Mouse (Mus musculus): ENCODE results near the gene Anapc16. TPM values are rescaled to one million over a fixed set of nuclear protein-coding genes. Genes with fewer than 3 reads are reported as not detected.

The Anapc16 gene
- total RNA-seq, 1 experiment: 54.5 TPM

GRCm38 (mm10) chr10:59957171-59958149 is 45.5 kb downstream of the Anapc16 start:
- DNase-seq (ENCODE audit: low read depth, low spot score): no peak
- H3K27ac ChIP-seq (ENCODE audit: insufficient read depth, low read depth, low read length, poor library complexity, severe bottlenecking): no peak overlapping the region

GRCm38 (mm10) chr10:59956681-59957080 is 46.3 kb downstream of the Anapc16 start:
- H3K9ac ChIP-seq (ENCODE audit: insufficient read depth, low read depth, low read length, poor library complexity, severe bottlenecking): no peak overlapping the region
- no peak overlapping the region for H3K27ac ChIP-seq (ENCODE audit: insufficient read depth, low read depth, low read length, poor library complexity, severe bottlenecking)
- in situ Hi-C loops (cut with MboI; ENCODE audit: low sequenced_read_pairs in 2 of 2, unreplicated experiment in 2 of 2): no loop called here
- no peak for DNase-seq (ENCODE audit: low read depth, low spot score)
- H3K9me3 ChIP-seq (ENCODE audit: control insufficient read depth, insufficient read depth, low read depth, low read length): no peaks in the 10 kb centered on the region
- no peak overlapping the region for H3K4me3 ChIP-seq (ENCODE audit: insufficient read depth in 1 of 2, low read depth in 1 of 2, low read length in 2 of 2, poor library complexity in 1 of 2, severe bottlenecking in 1 of 2)
- peaks cover 4 to 22% of the 10 kb centered on the region in 2 experiments; a peak in 3 of 4 replicates for H3K4me1 ChIP-seq (ENCODE audit: control insufficient read depth in 2 of 2, insufficient read depth in 2 of 2, low read length in 2 of 2, poor library complexity in 1 of 2)
- H3K36me3 ChIP-seq (ENCODE audit: control insufficient read depth, insufficient read depth, low read length, poor library complexity, severe bottlenecking): no peaks in the 10 kb centered on the region
- TF ChIP-seq ZNF384 (IDR thresholded peaks at IDR 0.05; ENCODE audit: low read depth, low read length): no peak
- no peak for TF ChIP-seq HCFC1 (IDR thresholded peaks at IDR 0.05; ENCODE audit: borderline replicate concordance, insufficient read depth, low read length)
- no peak for TF ChIP-seq CHD2 (IDR thresholded peaks at IDR 0.05; ENCODE audit: low read depth, low read length)
- TF ChIP-seq MAFK (IDR thresholded peaks at IDR 0.05; ENCODE audit: insufficient read depth, low read depth, low read length): no peak
- no peak for TF ChIP-seq ZC3H11A (IDR thresholded peaks at IDR 0.05; ENCODE audit: borderline replicate concordance, low read depth, low read length)

More at GRCm38 (mm10) chr10:59957171-59958149, 45.5 kb downstream of the Anapc16 start:
- Histone ChIP-seq H3K9me3 (ENCODE audit: control insufficient read depth, insufficient read depth, low read depth, low read length) (no peaks in the 10 kb centered on the region), H3K4me3 (ENCODE audit: insufficient read depth in 1 of 2, low read depth in 1 of 2, low read length in 2 of 2, poor library complexity in 1 of 2, severe bottlenecking in 1 of 2) (peak overlapping the region; percentile 1 to 11; a peak in 2 of 4 replicates), H3K36me3 (ENCODE audit: control insufficient read depth, insufficient read depth, low read length, poor library complexity, severe bottlenecking) (no peaks in the 10 kb centered on the region), H3K4me1 (ENCODE audit: control insufficient read depth in 2 of 2, insufficient read depth in 2 of 2, low read length in 2 of 2, poor library complexity in 1 of 2) (peaks cover 4 to 22% of the 10 kb centered on the region in 2 experiments; a peak in 3 of 4 replicates), H3K9ac (ENCODE audit: insufficient read depth, low read depth, low read length, poor library complexity, severe bottlenecking) (no peak overlapping the region)
- in situ Hi-C loops (cut with MboI; ENCODE audit: low sequenced_read_pairs in 2 of 2, unreplicated experiment in 2 of 2): no loop called here
- no peak for TF ChIP-seq ZC3H11A (IDR thresholded peaks at IDR 0.05; ENCODE audit: borderline replicate concordance, low read depth, low read length)
- no peak for TF ChIP-seq CHD2 (IDR thresholded peaks at IDR 0.05; ENCODE audit: low read depth, low read length)
- TF ChIP-seq MAFK (IDR thresholded peaks at IDR 0.05; ENCODE audit: insufficient read depth, low read depth, low read length): no peak
- TF ChIP-seq HCFC1 (IDR thresholded peaks at IDR 0.05; ENCODE audit: borderline replicate concordance, insufficient read depth, low read length): no peak
- TF ChIP-seq ZNF384 (IDR thresholded peaks at IDR 0.05; ENCODE audit: low read depth, low read length): no peak

GRCm38 (mm10) chr10:59953564-59954039 is 49.3 kb downstream of the Anapc16 start:
- Histone ChIP-seq H3K36me3 (ENCODE audit: control insufficient read depth, insufficient read depth, low read length, poor library complexity, severe bottlenecking) (peaks cover 12% of the 10 kb centered on the region), H3K4me3 (ENCODE audit: insufficient read depth in 1 of 2, low read depth in 1 of 2, low read length in 2 of 2, poor library complexity in 1 of 2, severe bottlenecking in 1 of 2) (no peak overlapping the region), H3K9ac (ENCODE audit: insufficient read depth, low read depth, low read length, poor library complexity, severe bottlenecking) (no peak overlapping the region), H3K9me3 (ENCODE audit: control insufficient read depth, insufficient read depth, low read depth, low read length) (no peaks in the 10 kb centered on the region), H3K4me1 (ENCODE audit: control insufficient read depth in 2 of 2, insufficient read depth in 2 of 2, low read length in 2 of 2, poor library complexity in 1 of 2) (peaks cover 4 to 17% of the 10 kb centered on the region in 2 experiments; a peak in 3 of 4 replicates), H3K27ac (ENCODE audit: insufficient read depth, low read depth, low read length, poor library complexity, severe bottlenecking) (no peak overlapping the region)
- TF ChIP-seq ZC3H11A (IDR thresholded peaks at IDR 0.05; ENCODE audit: borderline replicate concordance, low read depth, low read length): no peak
- no peak for TF ChIP-seq CHD2 (IDR thresholded peaks at IDR 0.05; ENCODE audit: low read depth, low read length)
- TF ChIP-seq ZNF384 (IDR thresholded peaks at IDR 0.05; ENCODE audit: low read depth, low read length): 0 out of 2 replicates have a peak, but pooled peaks have one; percentile 19
- no peak for TF ChIP-seq MAFK (IDR thresholded peaks at IDR 0.05; ENCODE audit: insufficient read depth, low read depth, low read length)
- TF ChIP-seq HCFC1 (IDR thresholded peaks at IDR 0.05; ENCODE audit: borderline replicate concordance, insufficient read depth, low read length): no peak
- in situ Hi-C loops (cut with MboI; ENCODE audit: low sequenced_read_pairs in 2 of 2, unreplicated experiment in 2 of 2): no loop called here
- DNase-seq (ENCODE audit: low read depth, low spot score): no peak

GRCm38 (mm10) chr10:59952781-59953563 is 50.0 kb downstream of the Anapc16 start:
- Histone ChIP-seq H3K27ac (ENCODE audit: insufficient read depth, low read depth, low read length, poor library complexity, severe bottlenecking) (peak overlapping the region; percentile 44; the same call in 1 of the 2 replicates), H3K4me3 (ENCODE audit: insufficient read depth in 1 of 2, low read depth in 1 of 2, low read length in 2 of 2, poor library complexity in 1 of 2, severe bottlenecking in 1 of 2) (peak overlapping the region; percentile 68 to 88; a peak in 3 of 4 replicates), H3K9ac (ENCODE audit: insufficient read depth, low read depth, low read length, poor library complexity, severe bottlenecking) (peak overlapping the region; percentile 6; the same call in 1 of the 2 replicates), H3K36me3 (ENCODE audit: control insufficient read depth, insufficient read depth, low read length, poor library complexity, severe bottlenecking) (peaks cover 12% of the 10 kb centered on the region), H3K9me3 (ENCODE audit: control insufficient read depth, insufficient read depth, low read depth, low read length) (no peaks in the 10 kb centered on the region), H3K4me1 (ENCODE audit: control insufficient read depth in 2 of 2, insufficient read depth in 2 of 2, low read length in 2 of 2, poor library complexity in 1 of 2) (peaks cover 4 to 14% of the 10 kb centered on the region in 2 experiments; a peak in 3 of 4 replicates)
- TF ChIP-seq ZC3H11A (IDR thresholded peaks at IDR 0.05; ENCODE audit: borderline replicate concordance, low read depth, low read length) (no peak), ZNF384 (IDR thresholded peaks at IDR 0.05; ENCODE audit: low read depth, low read length) (peak; percentile 71)
- in situ Hi-C loops (cut with MboI; ENCODE audit: low sequenced_read_pairs in 2 of 2, unreplicated experiment in 2 of 2): no loop called here
- no peak for DNase-seq (ENCODE audit: low read depth, low spot score)

Data from ES-E14 (cell line).